Mouse (Mus musculus): ENCODE results near the gene Tmem256.

DNA sequence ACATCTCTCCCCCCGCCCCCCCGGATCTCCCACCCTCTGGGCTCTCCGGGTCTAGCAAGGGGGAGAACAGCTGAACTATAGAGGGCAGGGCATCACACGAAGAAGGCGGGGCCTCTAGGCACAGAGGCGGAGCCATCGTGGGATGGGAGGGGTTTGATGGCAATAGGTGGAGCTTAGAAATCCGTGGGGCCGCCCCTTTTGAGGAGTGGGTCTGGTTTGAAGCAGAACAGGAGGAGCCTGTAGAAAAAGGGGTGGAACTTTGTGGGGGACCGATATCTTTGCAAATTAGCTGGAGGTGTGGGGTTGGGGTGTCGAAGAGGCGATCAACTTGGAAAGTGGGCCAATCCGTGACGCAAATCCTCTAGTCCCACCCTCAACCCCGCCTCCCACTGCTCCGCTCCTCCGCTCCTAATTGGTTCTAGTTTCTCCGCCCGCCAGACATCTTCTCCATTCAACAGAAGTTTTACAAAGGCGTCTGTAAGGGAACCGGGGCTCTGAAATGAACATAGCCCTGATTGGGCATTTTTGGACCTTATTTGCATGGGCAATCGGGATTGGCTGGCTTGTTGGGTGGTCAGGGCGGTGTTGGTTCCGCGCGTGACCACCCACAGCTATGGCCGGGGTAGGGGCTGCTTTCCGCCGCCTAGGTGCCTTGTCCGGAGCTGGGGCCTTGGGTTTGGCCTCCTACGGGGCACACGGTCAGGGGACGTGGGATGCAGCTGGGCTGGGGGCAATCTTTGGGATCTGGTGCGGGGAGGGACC is at the start of gene Tmem256:
- TF ChIP-seq POLR2A (IDR thresholded peaks at IDR 0.05; ENCODE audit: insufficient read depth, low read length): peak; percentile 59
- no peak for TF ChIP-seq CTCF (IDR thresholded peaks at IDR 0.05; ENCODE audit: low read depth, low read length)
